Mouse (Mus musculus) megakaryocyte, embryonic 14.5 days (primary cell): ENCODE data around the gene Mrln.
"Not testable (repeated sequence)": the region's sequence is repeated elsewhere in the genome, so short reads cannot be mapped to it uniquely, and the experiment has no call there.

ENCODE experiments used
- FLI1 ChIP-seq: IDR thresholded peaks from 2 replicates; pipeline ENCODE4 v1.6.1; 2012; ENCODE audit warnings: low read length, inconsistent platforms, mixed read lengths
- GATA1 ChIP-seq: IDR thresholded peaks from 3 replicates; pipeline ENCODE4 v1.6.1; 2012; ENCODE audit warnings: mixed read lengths, low read length, inconsistent platforms, borderline replicate concordance

- not testable (repeated sequence) for TF ChIP-seq GATA1, FLI1
Measured at GRCm38 (mm10) chr10:70222231-70222630, 17.8 kb downstream of the Mrln start.
